Comparison of ENCODE assay signal across 18 mouse cellular contexts in the genomic region with DNA sequence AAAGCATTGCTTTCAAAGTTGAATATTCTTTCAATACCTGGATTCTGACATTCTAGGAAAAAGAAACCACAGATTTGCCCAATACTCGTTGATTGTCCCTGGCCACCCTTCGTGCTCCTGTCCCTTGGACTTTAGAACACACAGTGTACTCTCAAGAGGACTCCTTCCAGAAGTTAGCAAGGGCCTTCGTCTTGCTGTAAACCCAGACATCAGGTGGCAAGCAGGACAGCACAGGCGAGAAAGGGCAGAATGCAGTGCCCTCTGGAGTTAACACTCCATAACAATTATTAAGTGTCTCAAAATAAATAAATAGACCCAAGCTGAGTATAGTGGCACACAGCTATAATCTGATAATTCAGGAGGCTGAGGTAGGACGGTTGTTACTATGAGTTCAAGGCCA.
"Had no signal": no experiment of that assay in that cellular context is flagged by ENCODE, and none has a peak within 500 bp of the region (broad histone marks: within the 10 kb centered on the region; RNA-seq: fewer than 3 reads in every experiment).

No protein-coding gene starts in this region.

- H3K9me3 ChIP-seq: limb, embryonic 10.5 days; limb, embryonic 13.5 days; lung, embryonic 15.5 days; midbrain, embryonic 13.5 days; neural tube, embryonic 13.5 days had no signal

- DNase-seq: kidney, adult 18-20 months; layer of hippocampus, adult 9-11 months; liver; liver, postnatal 0 days; lung, postnatal 14 days; lung, postnatal 4 days; thymus, adult 2 months; thymus, postnatal 14 days; thymus, postnatal 4 days had no signal

- H3K27ac ChIP-seq: kidney, postnatal 0 days; limb, embryonic 10.5 days; limb, embryonic 13.5 days; liver, embryonic 14.5 days; lung, embryonic 15.5 days; midbrain, embryonic 13.5 days; neural tube, embryonic 13.5 days had no signal

- H3K4me2 ChIP-seq: limb, embryonic 13.5 days; lung, embryonic 15.5 days; midbrain, embryonic 13.5 days; neural tube, embryonic 13.5 days had no signal

- H3K9ac ChIP-seq: limb, embryonic 13.5 days; liver, embryonic 14.5 days; liver, postnatal 0 days; lung, embryonic 15.5 days; midbrain, embryonic 13.5 days; neural tube, embryonic 13.5 days had no signal

- H3K36me3 ChIP-seq: limb, embryonic 10.5 days; limb, embryonic 13.5 days; lung, embryonic 15.5 days; midbrain, embryonic 13.5 days; neural tube, embryonic 13.5 days had no signal

- H3K4me3 ChIP-seq: limb, embryonic 10.5 days; limb, embryonic 13.5 days; lung, embryonic 15.5 days; midbrain, embryonic 13.5 days; myocyte; neural tube, embryonic 13.5 days had no signal

- H3K27me3 ChIP-seq: limb, embryonic 13.5 days; lung, embryonic 15.5 days; midbrain, embryonic 13.5 days; neural tube, embryonic 13.5 days had no signal

- ATAC-seq: liver, postnatal 0 days; midbrain, embryonic 13.5 days; midbrain, embryonic 16.5 days had no signal
